Mouse (Mus musculus) activated CD4-positive, CD25-positive, alpha-beta regulatory T cell (primary cell): Measurements from ENCODE around the gene Nepn. TPM values are rescaled to one million over a fixed set of nuclear protein-coding genes. Genes with fewer than 3 reads are reported as not detected.

ENCODE experiments used
- polyA plus RNA-seq, 2 experiments: library from polyadenylated mRNA; unstranded; fragments of 100-300 nt; shearing (Covaris generic); gene quantifications; one replicate each; pipeline ENCODE4 v1.2.1; 2017

Nepn gene
- not detected for polyA plus RNA-seq

DNA sequence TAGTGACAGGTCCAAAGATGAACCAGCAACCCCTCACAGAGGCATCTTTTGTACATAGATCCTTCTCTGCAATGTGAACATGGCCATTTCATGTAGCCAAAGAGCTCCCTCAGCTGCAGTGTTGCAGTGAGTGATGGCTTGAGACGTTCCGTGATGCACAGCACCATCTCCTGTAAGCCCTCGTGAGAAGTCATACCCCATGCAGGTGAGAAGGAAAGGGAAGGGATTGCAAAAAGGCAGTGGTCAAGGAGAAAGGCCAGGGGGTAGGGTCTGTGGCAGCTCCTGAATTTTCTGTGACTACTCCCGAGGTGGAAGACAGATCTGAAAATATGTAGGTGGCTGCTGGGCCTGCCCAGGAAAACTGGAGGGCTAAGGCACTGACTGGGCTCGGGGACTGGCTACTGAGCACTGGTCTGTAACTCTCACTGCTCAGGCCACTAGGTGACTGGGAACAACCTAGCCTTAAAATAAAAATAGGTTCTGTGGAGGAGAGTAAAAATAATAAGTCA, at the start of gene Nepn:
Nepn (plus strand) TSS at position 51 of the 509 bp plus-strand sequence.

GRCm38 (mm10) chr10:52358467-52358866, 30.3 kb upstream of the Nepn start, which contains the start of gene Gm26741:
Gene Gm26741, plus strand, starts transcription at chr10:52358767.

DNA sequence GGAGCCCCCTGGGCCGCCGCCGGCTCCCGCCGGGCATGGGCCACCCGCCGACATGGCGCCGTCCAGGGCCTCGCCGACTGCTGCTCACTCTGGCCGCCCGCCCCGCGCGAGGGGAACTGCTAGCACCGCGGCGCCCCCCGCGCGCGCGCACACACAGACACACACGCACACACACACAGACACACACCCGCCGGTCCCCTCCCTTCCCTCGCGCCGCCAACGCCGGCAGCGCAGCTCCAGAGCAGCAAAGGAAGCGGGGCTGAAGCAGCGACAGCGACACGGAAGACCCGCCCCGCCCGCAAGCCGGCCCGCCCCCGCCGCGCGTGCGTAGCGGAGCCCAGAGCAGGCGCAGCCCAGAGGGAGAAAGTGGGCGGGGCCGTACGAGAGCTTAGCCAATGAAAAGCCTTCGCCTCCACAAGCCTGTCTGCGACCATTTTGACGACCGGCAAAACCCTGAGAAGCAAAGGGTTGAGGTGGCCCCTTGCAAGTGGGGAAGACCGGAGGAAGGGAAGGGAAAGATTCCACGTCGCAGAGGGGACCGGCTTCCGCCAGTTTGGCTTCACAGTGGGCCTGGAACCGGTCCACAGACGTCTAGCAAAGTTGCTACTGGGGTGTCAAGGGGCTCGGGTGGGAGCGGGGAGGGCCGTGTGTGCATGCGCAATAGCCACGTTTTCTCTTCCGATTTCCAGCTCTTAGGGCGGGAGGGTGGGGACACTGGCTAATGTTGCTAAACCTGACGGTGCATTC, 6.8 kb upstream of the Nepn start, which contains the start of gene Gopc:
Gopc (minus strand) TSS at position 280 of the 747 bp plus-strand sequence.

DNA sequence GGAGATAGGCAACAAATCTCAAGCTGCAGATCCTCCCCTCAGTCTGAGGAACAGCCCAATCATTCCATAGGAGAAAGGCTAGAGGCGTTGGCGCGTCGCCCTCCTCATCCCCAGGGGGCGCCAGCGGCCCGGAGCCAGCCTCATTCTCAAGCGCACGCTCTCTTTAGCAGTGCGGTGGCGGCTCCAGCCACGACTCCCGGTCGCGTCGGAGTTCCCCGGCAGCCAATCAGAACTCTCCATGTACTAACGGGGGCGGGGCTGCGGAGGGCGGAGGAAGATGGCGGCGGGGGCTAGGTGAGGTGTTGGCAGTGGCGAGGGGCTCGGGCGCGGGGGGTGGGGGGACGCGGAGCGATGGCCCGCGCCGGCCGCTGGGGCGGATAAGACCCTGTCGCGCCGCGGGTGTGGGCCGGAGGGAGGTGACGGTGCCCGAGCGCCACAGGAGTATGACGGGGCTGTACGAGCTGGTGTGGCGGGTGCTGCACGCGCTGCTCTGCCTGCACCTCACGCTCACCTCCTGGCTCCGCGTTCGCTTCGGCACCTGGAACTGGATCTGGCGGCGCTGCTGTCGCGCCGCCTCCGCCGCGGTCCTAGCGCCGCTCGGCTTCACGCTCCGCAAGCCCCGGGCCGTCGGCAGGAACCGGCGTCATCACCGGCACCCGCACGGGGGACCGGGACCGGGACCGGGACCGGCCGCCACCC, 28.7 kb downstream of the Nepn start, which contains the start of gene Nus1:
Nus1 (plus strand) TSS at position 249 of the 699 bp plus-strand sequence.

Other genes with a start within 250 kb of the Nepn start
- under 1 TPM in 1 of 2 experiments, not detected in 1; 0.05 TPM for gene Ros1, start 193.7 kb upstream of the Nepn start, polyA plus RNA-seq
- under 1 TPM in 1 of 2 experiments, not detected in 1; 0.80 TPM for gene Dcbld1, start 155.4 kb upstream of the Nepn start, polyA plus RNA-seq
- gene Gm26741, start 30.2 kb upstream of the Nepn start, polyA plus RNA-seq = 1 to 10 TPM in 1 of 2 experiments, not detected in 1; 5.6 TPM
- 10 to 100 TPM; 22.1 to 25.5 TPM for gene Gopc, start 6.8 kb upstream of the Nepn start, polyA plus RNA-seq
- 10 to 100 TPM; 15.4 to 18.1 TPM for gene Nus1, start 28.6 kb downstream of the Nepn start, polyA plus RNA-seq